Mouse (Mus musculus): Measurements from ENCODE around the gene Elmo1. TPM values are rescaled to one million over a fixed set of nuclear protein-coding genes. Genes with fewer than 3 reads are reported as not detected.

Elmo1 gene
- polyA plus RNA-seq, 1 experiment from 2014 or later, result 11.2 TPM

- no peak overlapping the region for H3K27ac ChIP-seq
- no peak overlapping the region for H3K4me3 ChIP-seq (replicated peaks)
- no peak overlapping the region for H3K4me2 ChIP-seq
- WGBS, result 61% methylated on average over 4 of the region's 4 CpGs
- H3K9ac ChIP-seq, result no peak overlapping the region
- H3K4me1 ChIP-seq, result peaks cover 3% of the 10 kb centered on the region; the same call in 1 of the 2 replicates
- H3K27me3 ChIP-seq (replicated peaks), result no peaks in the 10 kb centered on the region
- ATAC-seq (ENCODE audit: insufficient read depth, low FRiP score, low read depth), result no peak
- H3K36me3 ChIP-seq, result no peaks in the 10 kb centered on the region
- H3K9me3 ChIP-seq, result no peaks in the 10 kb centered on the region
Measured at GRCm38 (mm10) chr13:20128097-20128496, 37.7 kb downstream of the Elmo1 start.

DNA sequence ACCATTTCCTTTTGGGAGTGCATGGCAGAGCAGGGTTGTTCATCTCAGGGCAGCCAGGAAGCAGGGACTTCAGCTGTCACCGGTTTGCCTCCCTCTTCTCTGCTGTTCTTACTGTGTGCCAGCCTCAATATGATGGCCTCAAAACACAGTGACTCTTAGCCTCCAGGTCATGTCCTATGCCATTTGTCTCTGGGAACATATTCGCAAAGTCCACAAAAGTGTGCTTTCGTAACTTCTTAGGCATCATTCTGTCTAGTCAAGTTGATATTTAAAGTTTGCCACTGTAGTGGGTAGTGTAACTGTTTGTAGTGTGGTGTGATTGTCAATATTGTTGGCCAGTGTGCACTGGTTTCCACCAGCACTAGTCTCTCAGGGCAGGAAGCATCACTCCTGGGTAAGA is 40.3 kb downstream of the Elmo1 start:
- Histone ChIP-seq H3K9me3 (no peaks in the 10 kb centered on the region), H3K9ac (no peak overlapping the region), H3K4me2 (no peak overlapping the region), H3K4me1 (peaks cover 10% of the 10 kb centered on the region; the same call in 1 of the 2 replicates), H3K27ac (no peak overlapping the region), H3K27me3 (replicated peaks) (no peaks in the 10 kb centered on the region), H3K4me3 (replicated peaks) (no peak overlapping the region), H3K36me3 (no peaks in the 10 kb centered on the region)
- 79% methylated on average over 3 of the region's 3 CpGs for WGBS
- ATAC-seq (ENCODE audit: insufficient read depth, low FRiP score, low read depth), result no peak

- H3K36me3 ChIP-seq, result no peaks in the 10 kb centered on the region
- H3K4me3 ChIP-seq (replicated peaks), result no peak overlapping the region
- no peak overlapping the region for H3K4me2 ChIP-seq
- WGBS, result 67% methylated on average over 5 of the region's 5 CpGs
- H3K9me3 ChIP-seq, result no peaks in the 10 kb centered on the region
- no peaks in the 10 kb centered on the region for H3K27me3 ChIP-seq (replicated peaks)
- ATAC-seq (ENCODE audit: insufficient read depth, low FRiP score, low read depth), result peak; percentile 87
- no peak overlapping the region for H3K9ac ChIP-seq
- H3K27ac ChIP-seq, result peak overlapping the region; percentile 51; the same call in 1 of the 2 replicates
- H3K4me1 ChIP-seq, result peaks cover 10% of the 10 kb centered on the region; the same call in 1 of the 2 replicates
Measured at GRCm38 (mm10) chr13:20131322-20131997, 41.1 kb downstream of the Elmo1 start.

DNA sequence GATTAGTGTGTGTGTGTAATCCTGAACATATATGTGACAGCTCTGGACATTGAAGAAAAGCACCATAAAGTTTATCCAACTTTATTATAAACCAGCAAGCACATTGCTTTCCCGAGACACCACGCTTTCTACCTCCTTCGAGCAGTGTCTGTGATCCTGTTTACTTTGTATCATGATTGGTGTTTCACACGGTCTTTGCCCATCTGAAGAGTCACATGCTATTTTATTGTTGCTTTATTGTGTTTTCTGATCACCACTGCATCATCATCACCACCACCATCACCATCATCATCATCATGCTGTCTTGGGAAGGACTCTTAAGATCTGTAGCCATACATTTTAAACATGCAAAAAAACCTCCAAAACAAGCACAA is 41.6 kb downstream of the Elmo1 start:
- Histone ChIP-seq H3K9ac (no peak overlapping the region), H3K27me3 (replicated peaks) (no peaks in the 10 kb centered on the region), H3K4me3 (replicated peaks) (no peak overlapping the region), H3K4me1 (peaks cover 10% of the 10 kb centered on the region; the same call in 1 of the 2 replicates), H3K27ac (peak overlapping the region; percentile 51; the same call in 1 of the 2 replicates), H3K4me2 (no peak overlapping the region), H3K9me3 (no peaks in the 10 kb centered on the region), H3K36me3 (no peaks in the 10 kb centered on the region)
- 51% methylated on average over 4 of the region's 4 CpGs for WGBS
- ATAC-seq (ENCODE audit: insufficient read depth, low FRiP score, low read depth), result peak; percentile 31

DNA sequence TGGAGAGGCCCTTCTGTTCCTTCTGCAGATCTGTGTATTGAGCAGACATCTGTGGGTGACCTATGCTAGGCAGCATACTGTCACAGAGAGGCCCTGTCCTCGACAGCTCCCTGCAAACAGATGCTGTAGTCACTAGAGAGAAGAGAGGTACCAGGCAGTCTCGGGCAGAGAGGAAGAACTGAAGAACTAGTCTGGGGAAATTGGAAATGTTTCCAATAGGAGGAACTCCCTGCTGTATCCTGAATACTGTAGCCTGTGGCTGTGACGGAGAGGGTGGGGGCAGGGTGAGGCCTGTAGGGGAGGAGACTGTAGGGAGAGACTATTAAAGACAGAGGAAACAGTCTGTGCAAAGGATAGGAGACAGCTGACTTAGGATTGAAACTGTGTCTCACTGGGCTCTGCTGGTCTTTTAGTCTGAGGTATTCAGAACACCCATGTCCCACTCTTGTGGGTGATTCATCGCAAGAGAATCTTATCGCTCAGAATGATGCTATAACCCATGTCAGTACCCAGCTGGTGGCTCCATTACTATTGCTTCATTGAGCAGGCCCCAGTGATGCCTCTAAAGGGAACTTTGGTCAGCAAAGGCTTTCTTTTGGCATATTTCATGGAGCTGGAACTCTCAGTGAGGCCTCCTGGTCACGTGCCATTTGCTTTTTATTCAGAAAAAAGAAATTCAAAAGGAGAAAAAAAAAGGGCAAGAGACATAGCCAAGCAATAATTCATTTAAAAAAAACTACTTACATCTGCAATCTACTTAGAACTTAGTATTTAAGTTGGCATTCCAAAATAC is 43.4 kb downstream of the Elmo1 start:
- no peak overlapping the region for H3K9ac ChIP-seq
- H3K27me3 ChIP-seq (replicated peaks), result no peaks in the 10 kb centered on the region
- peaks cover 10% of the 10 kb centered on the region; the same call in 1 of the 2 replicates for H3K4me1 ChIP-seq
- no peaks in the 10 kb centered on the region for H3K36me3 ChIP-seq
- no peaks in the 10 kb centered on the region for H3K9me3 ChIP-seq
- H3K4me2 ChIP-seq, result no peak overlapping the region
- no peak overlapping the region for H3K4me3 ChIP-seq (replicated peaks)
- H3K27ac ChIP-seq, result peak overlapping the region; percentile 19
- ATAC-seq (ENCODE audit: insufficient read depth, low FRiP score, low read depth), result peak; percentile 36
- WGBS, result 44% methylated on average over 6 of the region's 6 CpGs

GRCm38 (mm10) chr13:20134395-20135225 is 44.2 kb downstream of the Elmo1 start:
- peaks cover 10% of the 10 kb centered on the region; the same call in 1 of the 2 replicates for H3K4me1 ChIP-seq
- no peak overlapping the region for H3K4me2 ChIP-seq
- no peaks in the 10 kb centered on the region for H3K36me3 ChIP-seq
- H3K27me3 ChIP-seq (replicated peaks), result no peaks in the 10 kb centered on the region
- no peak for ATAC-seq (ENCODE audit: insufficient read depth, low FRiP score, low read depth)
- no peak overlapping the region for H3K27ac ChIP-seq
- no peak overlapping the region for H3K4me3 ChIP-seq (replicated peaks)
- WGBS, result 84% methylated on average over 18 of the region's 18 CpGs
- no peaks in the 10 kb centered on the region for H3K9me3 ChIP-seq
- no peak overlapping the region for H3K9ac ChIP-seq

- Histone ChIP-seq H3K4me1 (peaks cover 10% of the 10 kb centered on the region; the same call in 1 of the 2 replicates), H3K36me3 (no peaks in the 10 kb centered on the region), H3K27ac (no peak overlapping the region), H3K27me3 (replicated peaks) (no peaks in the 10 kb centered on the region), H3K4me3 (replicated peaks) (no peak overlapping the region), H3K9me3 (no peaks in the 10 kb centered on the region), H3K4me2 (no peak overlapping the region), H3K9ac (no peak overlapping the region)
- no peak for ATAC-seq (ENCODE audit: insufficient read depth, low FRiP score, low read depth)
Measured at GRCm38 (mm10) chr13:20136753-20137152, 46.4 kb downstream of the Elmo1 start.

DNA sequence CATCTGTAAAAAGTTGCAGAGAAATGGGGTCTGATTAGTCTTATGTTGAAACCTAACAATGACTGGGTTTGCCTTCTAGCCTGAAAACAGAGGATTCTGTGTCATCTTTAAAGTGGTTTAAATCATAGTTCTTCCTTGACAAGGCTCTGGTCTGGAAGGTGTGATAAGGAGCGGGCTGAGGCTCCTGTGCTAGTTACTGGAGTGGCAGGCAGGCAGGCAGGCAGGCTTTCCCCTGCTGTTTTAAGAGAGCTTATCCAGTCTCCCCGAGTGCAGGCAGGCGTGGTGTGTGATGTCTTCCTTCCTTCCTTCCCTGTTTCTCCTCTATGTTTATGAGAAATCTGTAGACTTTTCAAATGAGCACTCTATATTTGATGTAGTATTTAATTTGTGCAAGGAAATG is 48.1 kb downstream of the Elmo1 start:
- no peak overlapping the region for H3K27ac ChIP-seq
- WGBS, result 27% methylated on average over 3 of the region's 3 CpGs
- H3K4me2 ChIP-seq, result no peak overlapping the region

GRCm38 (mm10) chr13:20139060-20139459 is 48.7 kb downstream of the Elmo1 start:
- Histone ChIP-seq H3K36me3 (no peaks in the 10 kb centered on the region), H3K27ac (no peak overlapping the region), H3K9me3 (no peaks in the 10 kb centered on the region), H3K4me2 (no peak overlapping the region), H3K4me1 (0 out of 2 replicates have a peak, but pooled peaks cover under 1% of the 10 kb centered on the region), H3K4me3 (replicated peaks) (no peak overlapping the region), H3K9ac (no peak overlapping the region), H3K27me3 (replicated peaks) (no peaks in the 10 kb centered on the region)
- ATAC-seq (ENCODE audit: insufficient read depth, low FRiP score, low read depth), result no peak
- WGBS, result 44% methylated on average over 6 of the region's 6 CpGs

More for the DNA sequence above, 48.1 kb downstream of the Elmo1 start:
- Histone ChIP-seq H3K36me3 (no peaks in the 10 kb centered on the region), H3K9me3 (no peaks in the 10 kb centered on the region), H3K27me3 (replicated peaks) (no peaks in the 10 kb centered on the region), H3K4me1 (0 out of 2 replicates have a peak, but pooled peaks cover 6% of the 10 kb centered on the region), H3K9ac (no peak overlapping the region), H3K4me3 (replicated peaks) (no peak overlapping the region)
- ATAC-seq (ENCODE audit: insufficient read depth, low FRiP score, low read depth), result peak; percentile 61; the same call in 1 of the 2 replicates

DNA sequence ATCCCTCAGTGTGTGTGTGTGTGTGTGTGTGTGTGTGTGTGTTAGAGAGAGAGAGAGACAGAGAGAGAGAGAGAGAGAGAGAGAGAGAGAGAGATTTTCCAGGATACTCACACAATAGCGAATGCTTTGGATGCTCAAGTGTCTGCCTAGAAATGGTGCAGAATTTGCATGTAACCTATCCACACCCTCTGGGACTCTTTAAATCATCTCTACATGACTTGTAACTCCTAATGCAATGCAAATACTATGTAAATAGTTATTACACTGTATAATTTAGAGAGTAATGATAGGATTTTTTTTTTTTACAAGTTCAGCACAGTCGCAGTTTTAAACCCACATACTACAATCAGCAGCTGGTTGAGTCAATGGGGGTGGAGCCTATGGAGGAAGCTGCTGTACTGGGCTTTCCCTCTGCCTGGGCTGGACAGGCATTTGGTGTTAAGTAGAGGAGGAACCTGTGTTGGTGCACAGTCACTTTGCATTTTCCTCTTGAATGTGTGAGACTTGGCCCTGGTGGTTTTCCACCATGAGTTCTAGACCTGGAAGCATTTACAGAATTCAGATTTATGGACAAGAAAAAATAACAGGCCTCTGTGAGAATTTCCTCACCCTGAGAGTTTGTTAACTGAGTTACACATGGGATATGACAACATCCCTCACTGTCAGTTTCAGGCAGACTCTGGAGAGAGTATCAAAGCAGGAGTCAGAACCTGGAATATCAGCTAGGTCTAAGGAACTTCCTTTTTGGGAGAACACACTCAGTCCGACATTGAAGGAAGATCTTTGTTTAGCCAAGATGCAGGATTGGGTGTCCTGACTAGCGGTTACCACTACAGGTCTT is 49.6 kb downstream of the Elmo1 start:
- ATAC-seq (ENCODE audit: insufficient read depth, low FRiP score, low read depth), result no peak
- H3K27me3 ChIP-seq (replicated peaks), result no peaks in the 10 kb centered on the region
- no peak overlapping the region for H3K9ac ChIP-seq
- WGBS, result 73% methylated on average over 4 of the region's 4 CpGs
- H3K4me3 ChIP-seq (replicated peaks), result no peak overlapping the region
- H3K27ac ChIP-seq, result no peak overlapping the region
- no peaks in the 10 kb centered on the region for H3K9me3 ChIP-seq
- no peak overlapping the region for H3K4me2 ChIP-seq
- H3K4me1 ChIP-seq, result no peaks in the 10 kb centered on the region
- H3K36me3 ChIP-seq, result no peaks in the 10 kb centered on the region

GRCm38 (mm10) chr13:20142637-20143036 is 52.2 kb downstream of the Elmo1 start:
- 33% methylated on average over 1 of the region's 1 CpGs for WGBS
- Histone ChIP-seq H3K36me3 (no peaks in the 10 kb centered on the region), H3K27ac (no peak overlapping the region), H3K4me2 (no peak overlapping the region), H3K9me3 (no peaks in the 10 kb centered on the region), H3K27me3 (replicated peaks) (no peaks in the 10 kb centered on the region), H3K9ac (no peak overlapping the region), H3K4me3 (replicated peaks) (no peak overlapping the region), H3K4me1 (no peaks in the 10 kb centered on the region)
- ATAC-seq (ENCODE audit: insufficient read depth, low FRiP score, low read depth), result no peak

Measured in stomach, embryonic 15.5 days (tissue).